Mouse (Mus musculus) lung, embryonic 15.5 days (tissue): ENCODE measurements at regions not wholly inside any gene's neighbourhood (a gene's known extent, or its start where the extent isn't known, plus 50 kb on each side); places are given as distances from the start of the nearest gene placed in this dataset.

Source experiments
- ATAC-seq: fragments of 200-750 bp; cut with Nextera tagmentation; 2 replicates; pipeline ENCODE4 v1.8.0; 2017; ENCODE audit warnings: moderate number of reproducible peaks, borderline replicate concordance; ENCODE audit not compliant: low FRiP score, low TSS enrichment; ENCODE audit errors: extremely low read depth
- H3K27ac ChIP-seq: fragments of 300-500 bp; sonication (generic); 2 replicates; pipeline ENCODE4 v1.5.1; 2015; ENCODE audit warnings: moderate library complexity, mild to moderate bottlenecking, inconsistent platforms
- H3K27me3 ChIP-seq: fragments of 300-500 bp; sonication (generic); 2 replicates; pipeline ENCODE4 v1.6.1; 2015; ENCODE audit warnings: inconsistent platforms
- H3K36me3 ChIP-seq: fragments of 300-500 bp; sonication (generic); 2 replicates; pipeline ENCODE4 v1.6.1; 2015; ENCODE audit warnings: inconsistent platforms
- H3K4me1 ChIP-seq: fragments of 300-500 bp; sonication (generic); 2 replicates; pipeline ENCODE4 v1.6.1; 2015; ENCODE audit warnings: inconsistent platforms
- H3K4me2 ChIP-seq: fragments of 300-500 bp; sonication (generic); 2 replicates; pipeline ENCODE4 v1.6.1; 2015; ENCODE audit warnings: inconsistent platforms, mild to moderate bottlenecking, moderate library complexity
- H3K4me3 ChIP-seq: fragments of 300-500 bp; sonication (generic); 2 replicates; pipeline ENCODE4 v1.5.1; 2015; ENCODE audit warnings: mild to moderate bottlenecking, inconsistent platforms
- H3K9ac ChIP-seq: fragments of 300-500 bp; sonication (generic); 2 replicates; pipeline ENCODE4 v1.6.1; 2015; ENCODE audit warnings: inconsistent platforms
- H3K9me3 ChIP-seq: fragments of 300-500 bp; sonication (generic); 2 replicates; pipeline ENCODE4 v1.6.1; 2016; ENCODE audit warnings: inconsistent platforms
- WGBS: fragments of 180-500 bp; shearing (Covaris S2); methylation state at CpG from one replicate; pipeline ENCODE4 v1.1.7; 2015; 5-methylcytosine and 5-hydroxymethylcytosine counted together

DNA sequence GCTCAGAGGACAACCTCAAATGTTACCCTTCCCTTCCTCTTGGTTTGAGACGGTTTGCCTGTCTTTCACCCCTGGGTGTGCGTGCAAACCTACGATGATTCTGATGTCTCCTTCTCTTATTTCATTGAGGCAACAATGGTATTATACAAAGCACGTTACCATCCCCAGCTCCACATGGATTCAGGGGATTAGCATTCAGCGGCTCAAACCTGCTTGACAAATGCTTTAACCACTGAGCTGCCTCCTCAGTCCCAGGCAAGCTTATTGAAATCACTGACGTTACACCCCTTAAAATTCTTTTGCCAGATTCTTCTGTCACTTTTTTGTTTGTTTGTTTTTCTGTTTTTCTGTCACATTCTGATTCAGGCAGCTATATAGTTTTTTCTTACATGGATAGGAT is 612.4 kb upstream of the A1bg start:
- Histone ChIP-seq H3K27me3 (no peaks in the 10 kb centered on the region), H3K27ac (no peak overlapping the region), H3K9ac (no peak overlapping the region), H3K4me2 (no peak overlapping the region), H3K4me3 (no peak overlapping the region), H3K9me3 (no peaks in the 10 kb centered on the region), H3K4me1 (peaks cover 17% of the 10 kb centered on the region), H3K36me3 (no peaks in the 10 kb centered on the region)
- ATAC-seq, result no peak
- 61% methylated on average over 6 of the region's 6 CpGs for WGBS

DNA sequence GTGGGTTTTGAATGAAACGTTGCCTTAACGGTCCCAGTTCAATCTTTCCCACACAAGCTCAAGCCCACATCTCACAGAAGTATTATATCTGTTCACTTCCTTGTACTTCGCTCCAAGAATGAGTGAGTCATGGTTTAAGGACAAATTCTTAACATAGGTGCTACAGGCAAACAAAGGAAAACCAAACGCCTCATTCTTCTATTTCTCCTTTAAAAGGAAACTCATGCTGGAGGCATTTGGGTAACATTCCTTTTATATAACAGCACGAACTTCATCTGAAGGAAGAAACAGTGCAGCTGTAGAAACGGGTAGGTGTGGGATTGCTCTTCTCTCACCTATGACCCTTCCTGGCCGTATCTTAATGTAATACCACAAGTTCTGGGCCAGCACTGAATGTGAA is 610.0 kb upstream of the A1bg start:
- WGBS, result 53% methylated on average over 7 of the region's 7 CpGs

DNA sequence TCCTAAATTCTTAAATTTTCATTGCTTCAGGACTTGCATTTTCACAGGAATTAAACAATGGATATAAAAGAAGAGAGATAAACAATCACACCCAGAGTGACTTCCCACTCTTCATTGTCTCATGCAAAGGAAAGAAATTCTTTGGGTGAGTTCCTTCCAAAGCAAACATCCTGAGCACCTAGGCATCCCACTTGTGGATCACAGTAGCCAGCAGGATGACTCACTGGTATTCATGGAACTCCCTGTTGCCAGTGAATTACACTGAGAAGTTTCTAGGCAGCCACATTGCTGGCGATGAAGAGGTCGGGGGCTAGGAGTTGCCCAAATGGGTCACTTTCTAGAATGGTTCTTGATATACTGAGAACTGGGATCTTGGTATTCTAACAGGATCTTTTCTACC is 609.2 kb upstream of the A1bg start:
- no peak overlapping the region for H3K4me2 ChIP-seq
- H3K4me3 ChIP-seq, result no peak overlapping the region
- no peak for ATAC-seq
- no peak overlapping the region for H3K9ac ChIP-seq
- no peaks in the 10 kb centered on the region for H3K27me3 ChIP-seq
- 63% methylated on average over 2 of the region's 2 CpGs for WGBS
- H3K36me3 ChIP-seq, result no peaks in the 10 kb centered on the region
- H3K9me3 ChIP-seq, result no peaks in the 10 kb centered on the region
- H3K4me1 ChIP-seq, result peaks cover 17% of the 10 kb centered on the region
- 0 out of 2 replicates have a peak overlapping the region, but pooled peaks have one; percentile 26 for H3K27ac ChIP-seq

More for the DNA sequence above, 610.0 kb upstream of the A1bg start:
- Histone ChIP-seq H3K36me3 (no peaks in the 10 kb centered on the region), H3K4me1 (peaks cover 17% of the 10 kb centered on the region), H3K4me2 (no peak overlapping the region), H3K27ac (peak overlapping the region; percentile 46; the same call in 1 of the 2 replicates), H3K9me3 (no peaks in the 10 kb centered on the region), H3K4me3 (no peak overlapping the region), H3K9ac (no peak overlapping the region), H3K27me3 (no peaks in the 10 kb centered on the region)
- no peak; the same call in 1 of the 2 replicates for ATAC-seq

DNA sequence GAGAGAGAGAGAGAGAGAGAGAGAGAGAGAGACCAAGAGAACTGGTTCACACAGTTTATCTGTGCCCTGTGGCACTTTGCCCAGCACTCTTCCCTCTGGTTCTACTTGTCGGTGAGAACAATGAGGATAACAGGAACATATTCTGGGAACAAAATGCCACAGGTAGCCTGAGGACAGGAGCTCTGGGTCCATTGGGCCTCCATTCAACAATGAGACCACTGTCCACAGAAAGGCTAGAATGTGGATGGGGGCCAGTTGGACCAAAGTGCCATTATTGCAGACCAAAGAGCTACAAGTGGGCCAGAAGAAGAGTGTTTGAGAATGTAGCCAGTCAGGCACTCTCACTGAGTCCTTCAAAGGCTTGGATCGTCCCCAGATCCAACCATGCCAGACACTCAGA is 600.2 kb upstream of the A1bg start:
- WGBS, result 55% methylated on average over 2 of the region's 2 CpGs
- Histone ChIP-seq H3K4me2 (no peak overlapping the region), H3K9me3 (no peaks in the 10 kb centered on the region), H3K27me3 (no peaks in the 10 kb centered on the region), H3K4me1 (0 out of 2 replicates have a peak, but pooled peaks cover 5% of the 10 kb centered on the region), H3K36me3 (no peaks in the 10 kb centered on the region), H3K27ac (no peak overlapping the region), H3K4me3 (no peak overlapping the region), H3K9ac (no peak overlapping the region)
- ATAC-seq, result no peak

DNA sequence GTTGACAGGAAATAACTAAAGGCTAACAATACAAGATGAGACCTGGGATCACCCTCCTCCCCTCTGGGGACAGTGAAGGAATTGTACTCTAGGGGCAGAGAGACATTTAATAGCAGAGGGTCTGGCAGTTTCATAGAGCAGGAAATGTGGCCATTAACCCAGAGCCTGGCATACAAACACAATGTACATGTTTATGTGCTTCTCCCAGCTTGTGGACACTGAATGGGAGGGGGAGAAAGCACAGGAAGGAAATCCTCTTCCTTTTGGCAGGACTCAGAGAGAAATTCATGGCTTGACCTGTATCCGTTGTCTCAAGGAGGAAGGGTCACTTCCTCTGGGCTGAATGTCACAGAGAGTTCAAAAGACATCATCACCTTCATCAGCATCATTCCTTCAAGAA is 594.5 kb upstream of the A1bg start:
- WGBS, result 35% methylated on average over 1 of the region's 1 CpGs
- ATAC-seq, result 0 out of 2 replicates have a peak, but pooled peaks have one; percentile 57

DNA sequence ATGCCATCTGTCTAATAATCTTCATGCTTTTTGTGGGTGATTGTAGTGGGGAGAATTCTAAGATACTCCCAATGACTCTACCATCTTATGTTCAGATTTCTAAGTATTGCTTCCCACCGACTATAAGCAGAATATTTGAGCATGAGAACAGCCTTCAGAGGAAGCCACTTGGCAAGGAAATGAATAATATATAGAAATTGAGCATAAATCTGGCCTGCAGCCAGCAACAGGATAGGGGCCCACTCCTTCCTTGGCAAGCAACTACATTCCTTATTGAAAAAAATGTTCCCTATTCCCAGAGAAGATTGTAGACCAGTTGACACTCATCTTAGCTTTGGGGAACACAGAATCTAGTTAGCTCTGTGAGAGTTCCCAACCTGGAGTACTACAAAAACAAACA is 591.5 kb upstream of the A1bg start:
- Histone ChIP-seq H3K4me3 (no peak overlapping the region), H3K27me3 (no peaks in the 10 kb centered on the region), H3K4me2 (no peak overlapping the region), H3K9ac (no peak overlapping the region), H3K27ac (peak overlapping the region; percentile 59), H3K9me3 (no peaks in the 10 kb centered on the region), H3K4me1 (peaks cover 17% of the 10 kb centered on the region), H3K36me3 (no peaks in the 10 kb centered on the region)
- 3% methylated on average over 1 of the region's 1 CpGs for WGBS
- peak; percentile 74; the same call in 1 of the 2 replicates for ATAC-seq

More for the DNA sequence above, 594.5 kb upstream of the A1bg start:
- Histone ChIP-seq H3K9me3 (no peaks in the 10 kb centered on the region), H3K27ac (no peak overlapping the region), H3K4me1 (peaks cover 17% of the 10 kb centered on the region), H3K4me2 (no peak overlapping the region), H3K4me3 (no peak overlapping the region), H3K9ac (no peak overlapping the region), H3K27me3 (no peaks in the 10 kb centered on the region), H3K36me3 (no peaks in the 10 kb centered on the region)

DNA sequence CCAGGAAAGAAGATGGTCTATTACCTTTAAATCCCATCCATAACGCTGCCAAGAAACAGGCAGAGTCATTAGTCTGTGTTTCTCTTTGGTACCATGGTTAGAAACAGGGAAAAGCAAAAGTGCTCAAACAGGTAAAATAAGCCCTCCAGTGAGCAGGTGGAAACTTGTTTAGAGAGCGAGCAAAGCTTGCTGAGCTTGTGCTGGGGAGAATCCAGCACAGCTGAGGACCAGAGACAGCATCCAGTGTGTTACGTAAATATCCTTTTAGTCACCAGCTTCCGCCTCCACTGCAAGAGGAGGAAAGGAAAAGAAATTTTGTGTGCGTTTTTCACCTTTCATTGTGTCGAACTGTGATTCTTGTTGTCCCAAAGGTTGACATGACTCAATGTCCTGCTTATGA is 586.0 kb upstream of the A1bg start:
- H3K4me1 ChIP-seq, result peaks cover 3% of the 10 kb centered on the region
- 76% methylated on average over 6 of the region's 6 CpGs for WGBS
- H3K4me3 ChIP-seq, result no peak overlapping the region

DNA sequence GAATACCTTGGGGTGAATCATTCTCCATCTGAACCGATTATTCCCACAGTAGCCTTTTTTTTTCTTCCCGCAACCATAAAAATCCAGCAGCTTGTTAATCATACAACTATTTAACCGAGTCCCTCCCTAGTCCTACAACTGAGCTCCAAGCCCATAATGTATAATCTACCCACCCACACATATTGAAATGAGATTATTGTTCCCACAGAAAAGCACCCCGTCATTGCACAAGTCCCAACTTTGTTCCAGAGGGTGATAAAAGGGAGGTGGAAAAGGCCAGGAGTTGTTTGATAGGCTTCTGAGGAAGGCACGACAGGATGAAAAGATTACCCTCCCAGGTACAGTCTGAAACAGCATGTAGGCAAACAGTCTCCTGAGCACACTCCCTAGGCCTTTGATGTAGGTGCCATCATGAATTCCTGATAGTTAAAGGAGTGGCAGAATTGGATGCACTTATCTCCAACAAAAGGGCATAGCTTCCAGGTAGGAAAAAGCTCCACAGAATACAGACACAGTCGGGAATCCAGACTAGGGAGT is 583.6 kb upstream of the A1bg start:
- WGBS, result 69% methylated on average over 6 of the region's 6 CpGs
- no peak overlapping the region for H3K4me3 ChIP-seq
- no peak overlapping the region for H3K27ac ChIP-seq
- no peaks in the 10 kb centered on the region for H3K36me3 ChIP-seq
- no peak overlapping the region for H3K9ac ChIP-seq
- no peaks in the 10 kb centered on the region for H3K27me3 ChIP-seq
- no peaks in the 10 kb centered on the region for H3K4me1 ChIP-seq
- H3K4me2 ChIP-seq, result no peak overlapping the region
- H3K9me3 ChIP-seq, result no peaks in the 10 kb centered on the region
- no peak for ATAC-seq

More for the DNA sequence above, 586.0 kb upstream of the A1bg start:
- Histone ChIP-seq H3K9ac (no peak overlapping the region), H3K9me3 (no peaks in the 10 kb centered on the region), H3K36me3 (no peaks in the 10 kb centered on the region), H3K4me2 (no peak overlapping the region), H3K27me3 (no peaks in the 10 kb centered on the region), H3K27ac (no peak overlapping the region)
- ATAC-seq, result no peak

DNA sequence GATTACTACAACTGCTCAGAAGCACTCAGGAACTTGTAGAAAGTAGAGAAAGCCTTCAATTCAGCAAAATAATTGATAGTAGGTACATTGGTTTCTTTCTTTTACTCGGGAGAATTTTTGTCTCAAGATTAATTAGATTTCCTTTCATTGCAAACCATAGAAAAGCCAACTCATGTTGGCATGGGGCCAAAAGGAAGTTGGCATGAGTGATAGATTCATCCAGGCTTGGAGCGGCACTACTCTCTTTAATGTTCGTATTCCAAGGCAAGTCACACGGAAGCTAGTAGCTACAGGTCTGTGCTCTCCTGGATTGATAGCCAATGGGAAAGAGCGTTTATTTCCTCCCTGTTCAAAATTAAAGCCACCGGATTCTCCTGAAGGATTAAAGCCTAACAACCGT is 580.6 kb upstream of the A1bg start:
- Histone ChIP-seq H3K4me3 (no peak overlapping the region), H3K4me1 (no peaks in the 10 kb centered on the region), H3K4me2 (no peak overlapping the region), H3K9me3 (no peaks in the 10 kb centered on the region), H3K36me3 (no peaks in the 10 kb centered on the region), H3K9ac (no peak overlapping the region), H3K27ac (no peak overlapping the region), H3K27me3 (no peaks in the 10 kb centered on the region)
- WGBS, result 53% methylated on average over 7 of the region's 7 CpGs
- ATAC-seq, result no peak

DNA sequence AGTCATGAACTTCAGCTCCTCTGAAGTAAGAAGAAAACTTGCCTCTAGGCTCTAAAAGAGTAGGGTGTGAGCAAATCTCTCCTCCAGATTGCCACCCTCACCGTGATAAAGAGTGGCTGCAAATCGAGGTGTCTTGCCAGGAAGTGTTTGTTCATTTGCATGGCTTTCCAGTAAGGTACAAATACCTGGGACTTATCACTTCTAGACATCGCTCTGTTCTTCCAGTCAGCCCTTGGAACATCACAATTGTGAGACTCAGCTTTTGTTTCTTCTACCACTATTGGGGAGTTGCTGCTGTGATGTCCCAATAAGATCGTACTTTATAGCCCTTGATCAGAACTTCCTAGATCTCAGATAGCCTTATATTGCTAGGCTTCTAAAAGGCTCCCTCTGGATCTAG is 566.9 kb upstream of the A1bg start:
- H3K27me3 ChIP-seq, result no peaks in the 10 kb centered on the region
- no peak overlapping the region for H3K9ac ChIP-seq
- no peak overlapping the region for H3K4me3 ChIP-seq
- H3K36me3 ChIP-seq, result no peaks in the 10 kb centered on the region
- no peaks in the 10 kb centered on the region for H3K9me3 ChIP-seq
- ATAC-seq, result no peak
- H3K27ac ChIP-seq, result no peak overlapping the region
- H3K4me2 ChIP-seq, result no peak overlapping the region
- 88% methylated on average over 4 of the region's 4 CpGs for WGBS
- H3K4me1 ChIP-seq, result no peaks in the 10 kb centered on the region

DNA sequence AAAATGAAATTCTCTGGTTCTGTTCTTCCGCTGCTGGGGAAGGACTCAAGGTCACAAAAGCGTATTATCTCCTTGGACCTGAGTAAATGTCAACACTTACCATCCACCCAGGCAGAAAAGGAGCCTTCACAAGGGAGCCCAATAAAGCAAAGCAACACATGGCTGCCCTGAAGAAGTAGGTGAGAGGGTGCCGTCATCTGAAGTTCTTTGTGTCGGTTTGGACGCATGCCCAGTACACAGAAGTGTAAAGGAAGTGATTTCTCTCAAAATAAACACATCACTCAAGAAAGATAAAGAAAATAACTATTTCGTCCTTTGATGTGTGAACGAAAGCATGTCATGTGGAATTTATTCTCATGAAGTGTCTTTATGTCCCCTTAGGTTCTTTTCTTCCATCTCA is 559.0 kb upstream of the A1bg start:
- Histone ChIP-seq H3K27ac (no peak overlapping the region; the same call in 1 of the 2 replicates), H3K4me2 (no peak overlapping the region), H3K27me3 (no peaks in the 10 kb centered on the region), H3K9ac (no peak overlapping the region), H3K4me1 (peaks cover 6% of the 10 kb centered on the region; the same call in 1 of the 2 replicates), H3K36me3 (no peaks in the 10 kb centered on the region), H3K4me3 (no peak overlapping the region), H3K9me3 (no peaks in the 10 kb centered on the region)
- WGBS, result 7% methylated on average over 7 of the region's 7 CpGs
- peak; percentile 74 for ATAC-seq

DNA sequence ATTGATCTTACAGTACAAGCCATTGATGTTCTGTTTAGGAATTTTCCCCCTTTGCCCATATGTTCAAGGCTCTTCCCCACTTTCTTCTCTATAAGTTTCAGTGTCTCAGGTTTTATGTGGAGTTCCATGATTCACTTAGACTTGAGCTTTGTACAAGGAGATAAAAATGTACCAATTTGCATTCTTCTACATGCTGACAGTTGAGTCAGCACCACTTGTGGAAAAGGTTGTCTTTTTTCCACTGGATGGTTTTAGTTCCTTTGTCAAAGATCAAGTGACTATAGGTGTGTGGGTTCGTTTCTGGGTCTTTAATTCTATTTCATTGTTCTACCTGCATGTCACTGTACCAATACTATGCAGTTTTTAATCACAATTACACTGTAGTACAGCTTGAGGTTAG is 551.1 kb upstream of the A1bg start:
- WGBS, result 43% methylated on average over 1 of the region's 1 CpGs
- ATAC-seq, result no peak
- no peak overlapping the region for H3K4me3 ChIP-seq
- H3K27me3 ChIP-seq, result no peaks in the 10 kb centered on the region
- H3K36me3 ChIP-seq, result no peaks in the 10 kb centered on the region
- no peak overlapping the region for H3K9ac ChIP-seq
- H3K27ac ChIP-seq, result no peak overlapping the region
- H3K4me2 ChIP-seq, result no peak overlapping the region
- H3K9me3 ChIP-seq, result no peaks in the 10 kb centered on the region
- H3K4me1 ChIP-seq, result no peaks in the 10 kb centered on the region

DNA sequence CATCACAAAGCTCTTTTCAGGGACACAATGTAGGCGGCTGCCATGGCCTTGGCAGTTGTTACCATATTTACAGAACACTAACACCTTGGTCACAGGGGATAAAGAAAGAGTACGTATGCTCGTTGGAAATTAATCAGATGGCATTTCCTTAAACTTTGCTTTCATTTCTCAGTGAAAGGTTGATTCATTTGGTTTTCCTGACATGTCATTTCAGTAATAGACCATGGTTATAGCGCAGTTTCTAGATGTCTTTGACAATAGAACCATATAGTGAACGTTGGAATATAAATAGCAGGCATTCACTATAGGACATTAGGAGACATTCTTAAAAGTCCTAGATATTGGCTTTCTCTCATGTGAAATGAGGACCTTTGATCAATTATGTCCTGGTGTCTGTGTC is 532.2 kb upstream of the A1bg start:
- Histone ChIP-seq H3K27ac (no peak overlapping the region), H3K36me3 (no peaks in the 10 kb centered on the region), H3K4me2 (no peak overlapping the region), H3K4me1 (0 out of 2 replicates have a peak, but pooled peaks cover 6% of the 10 kb centered on the region), H3K4me3 (no peak overlapping the region), H3K27me3 (no peaks in the 10 kb centered on the region), H3K9me3 (no peaks in the 10 kb centered on the region), H3K9ac (no peak overlapping the region)
- no peak for ATAC-seq
- WGBS, result 75% methylated on average over 5 of the region's 5 CpGs
